Mouse (Mus musculus) liver, adult 2 months (tissue): ENCODE results near the gene Mbnl2.

Source experiments
- CTCF ChIP-seq: fragments of 200-500 bp; IDR thresholded peaks from 2 replicates; pipeline ENCODE4 v1.5.1; 2011; ENCODE audit warnings: low read depth, low read length, control low read depth
- POLR2A ChIP-seq: fragments of 200-500 bp; IDR thresholded peaks from 2 replicates; pipeline ENCODE4 v1.6.1; 2011; ENCODE audit warnings: low read length, control low read depth; ENCODE audit not compliant: insufficient read depth; ENCODE audit errors: extremely low read depth

- TF ChIP-seq CTCF (no peak), POLR2A (no peak)
Measured at GRCm38 (mm10) chr14:120342321-120342720, 66.9 kb downstream of the Mbnl2 start.
